ENCODE assay signal across 13 mouse cellular contexts in the genomic region with DNA sequence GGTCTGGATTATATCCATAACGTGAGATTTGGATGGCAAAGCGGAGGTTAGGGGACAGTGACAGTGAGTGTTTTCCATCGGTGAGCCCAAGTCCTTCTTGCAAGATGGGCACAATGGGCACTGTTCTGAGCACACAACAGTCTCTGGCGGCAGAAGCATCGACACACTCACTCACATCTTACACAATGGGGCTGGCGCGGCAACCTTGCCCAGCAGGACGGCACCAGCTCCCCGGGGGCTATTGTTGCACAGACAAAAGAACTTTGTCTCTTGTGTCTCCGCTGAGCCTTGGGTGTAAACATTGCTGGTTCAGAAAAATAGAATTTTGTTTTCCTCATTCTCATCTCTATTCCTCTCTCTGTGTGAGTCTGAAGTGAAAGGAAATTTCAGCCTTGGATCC. TPM values are rescaled to one million over a fixed set of nuclear protein-coding genes. Genes with fewer than 3 reads are reported as not detected.
DNase-seq lines count a peak whose midpoint lies in the region; ATAC-seq lines count a peak whose summit lies in the region.
"Had no signal": no experiment of that assay in that cellular context is flagged by ENCODE, and none has a peak within 500 bp of the region (broad histone marks: within the 10 kb centered on the region; RNA-seq: fewer than 3 reads in every experiment).

No protein-coding gene starts in this region.

- H3K27me3 ChIP-seq in hindbrain, embryonic 13.5 days = no peaks in the 10 kb centered on the region
- H3K27me3 ChIP-seq in neural tube, embryonic 12.5 days (replicated peaks) = 0 out of 2 replicates have a peak, but pooled peaks cover 9% of the 10 kb centered on the region
- no peaks in the 10 kb centered on the region for H3K27me3 ChIP-seq in intestine, embryonic 15.5 days (replicated peaks)

- 0 out of 2 replicates have a peak overlapping the region, but pooled peaks have one; percentile 14 for H3K9ac ChIP-seq in hindbrain, embryonic 13.5 days
- no peak overlapping the region for H3K9ac ChIP-seq in neural tube, embryonic 12.5 days
- no peak overlapping the region for H3K9ac ChIP-seq in intestine, embryonic 15.5 days

- WGBS in hindbrain, embryonic 13.5 days = 6% methylated on average over 10 of the region's 10 CpGs
- 6% methylated on average over 10 of the region's 10 CpGs for WGBS in neural tube, embryonic 12.5 days
- 23% methylated on average over 10 of the region's 10 CpGs for WGBS in intestine, embryonic 15.5 days

- H3K4me2 ChIP-seq in hindbrain, embryonic 13.5 days = peak overlapping the region; percentile 43
- peak overlapping the region; percentile 47 for H3K4me2 ChIP-seq in neural tube, embryonic 12.5 days (replicated peaks)
- no peak overlapping the region for H3K4me2 ChIP-seq in intestine, embryonic 15.5 days (replicated peaks)

- no peaks in the 10 kb centered on the region for H3K36me3 ChIP-seq in hindbrain, embryonic 13.5 days
- no peaks in the 10 kb centered on the region for H3K36me3 ChIP-seq in neural tube, embryonic 12.5 days
- H3K36me3 ChIP-seq in intestine, embryonic 15.5 days = no peaks in the 10 kb centered on the region

- ATAC-seq in hindbrain, embryonic 13.5 days (ENCODE audit: low FRiP score) = no peak
- no peak for ATAC-seq in neural tube, embryonic 12.5 days (ENCODE audit: low FRiP score, low read depth)
- no peak for ATAC-seq in intestine, embryonic 15.5 days

- peaks cover 3% of the 10 kb centered on the region; the same call in 1 of the 2 replicates for H3K4me1 ChIP-seq in hindbrain, embryonic 13.5 days (replicated peaks)
- peaks cover 10% of the 10 kb centered on the region for H3K4me1 ChIP-seq in neural tube, embryonic 12.5 days
- no peaks in the 10 kb centered on the region for H3K4me1 ChIP-seq in intestine, embryonic 15.5 days (replicated peaks)

- H3K4me3 ChIP-seq in hindbrain, embryonic 13.5 days = no peak overlapping the region
- no peak overlapping the region for H3K4me3 ChIP-seq in neural tube, embryonic 12.5 days
- H3K4me3 ChIP-seq in intestine, embryonic 15.5 days (replicated peaks) = no peak overlapping the region

- no peaks in the 10 kb centered on the region for H3K9me3 ChIP-seq in hindbrain, embryonic 13.5 days
- H3K9me3 ChIP-seq in neural tube, embryonic 12.5 days = no peaks in the 10 kb centered on the region
- H3K9me3 ChIP-seq in intestine, embryonic 15.5 days = no peaks in the 10 kb centered on the region

- peak; percentile 54 to 64 for DNase-seq in layer of hippocampus, adult 8-10 months (ENCODE audit: low spot score in 2 of 2)
- DNase-seq in layer of hippocampus, postnatal 10 days (ENCODE audit: low spot score in 2 of 2) = no peak
- DNase-seq in cerebellum, adult 8-10 months = peak; percentile 1
- DNase-seq in testis, postnatal 10 days (ENCODE audit: low spot score) = no peak
- no peak for DNase-seq in adrenal gland, postnatal 4 days (ENCODE audit: low spot score in 2 of 2)
- DNase-seq: adrenal gland, adult 8-10 months; gastrocnemius, postnatal 10 days had no signal

- no peak overlapping the region for H3K27ac ChIP-seq in hindbrain, embryonic 13.5 days
- H3K27ac ChIP-seq in neural tube, embryonic 12.5 days = no peak overlapping the region
- no peak overlapping the region for H3K27ac ChIP-seq in intestine, embryonic 15.5 days

RNA-seq across cellular contexts. Expression of a gene that starts 53.6 kb away (rescaled TPM):
- not detected for total RNA-seq in layer of hippocampus, adult 8-10 months (2022)
- total RNA-seq in layer of hippocampus, postnatal 10 days (2021) = not detected
- polyA plus RNA-seq in hindbrain, embryonic 13.5 days (2015; fragmentation: Nextera tagmentation; extraction: Ambion mirVana) = 0.18 TPM in 1 of 2 replicates, not detected in the other
- polyA plus RNA-seq in neural tube, embryonic 12.5 days (2016; fragmentation: Nextera tagmentation; extraction: Ambion mirVana) = not detected in 2 replicates
- polyA plus RNA-seq in intestine, embryonic 15.5 days (2015; fragmentation: Nextera tagmentation; extraction: Ambion mirVana) = 2.4 and 4.9 TPM in 2 replicates
- total RNA-seq in adrenal gland, postnatal 4 days (2021) = not detected
- total RNA-seq: adrenal gland, adult 8-10 months; gastrocnemius, postnatal 10 days; monocyte, adult 5-6 weeks had no signal
- polyA plus RNA-seq: embryonic facial prominence, embryonic 11.5 days; thymus, postnatal 0 days had no signal

Comparison
In these comparisons a context has a peak if more than half of its experiments do, and no peak if none do; other contexts are left out.
1. DNase-seq: peak in layer of hippocampus, adult 8-10 months (2 of 2) and cerebellum, adult 8-10 months (single experiment); none in layer of hippocampus, postnatal 10 days (0 of 2), testis, postnatal 10 days (single experiment) and adrenal gland, postnatal 4 days (0 of 2).